Mouse (Mus musculus): ENCODE results near the gene Lrrc51. TPM values are rescaled to one million over a fixed set of nuclear protein-coding genes. Genes with fewer than 3 reads are reported as not detected.
A peak's percentile ranks its signal among the peaks of the same experiment; 100 is the strongest.

Lrrc51 gene
- polyA plus RNA-seq, 1 experiment from 2014 or later: 8.3 TPM

DNA sequence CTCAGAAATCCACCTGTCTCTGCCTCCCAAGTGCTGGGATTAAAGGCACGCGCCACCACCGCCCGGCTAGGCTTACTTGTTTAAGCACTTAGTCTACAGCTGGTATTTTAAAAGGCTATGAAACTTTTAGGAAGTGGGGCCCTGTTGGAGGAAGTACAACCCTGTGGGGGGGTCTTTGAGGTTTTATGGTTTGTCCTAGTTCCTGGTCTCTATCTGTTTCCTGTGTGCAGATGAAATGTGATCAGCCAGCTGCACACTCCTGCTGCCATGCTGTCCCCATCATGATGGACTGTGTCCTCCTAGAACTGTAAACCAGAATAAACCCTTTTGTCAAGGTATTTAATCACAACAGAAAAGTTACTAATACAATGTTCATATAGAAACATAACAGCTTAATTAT, 49.5 kb downstream of the Lrrc51 start:
- Histone ChIP-seq H3K4me2 (no peak overlapping the region), H3K4me3 (ENCODE audit: low read depth, low read length) (no peak overlapping the region), H3K27ac (ENCODE audit: low read depth, low read length) (no peak overlapping the region), H3K4me1 (ENCODE audit: control insufficient read depth, insufficient read depth, low read length) (no peaks in the 10 kb centered on the region), H3K9me3 (ENCODE audit: control insufficient read depth, low read length) (no peaks in the 10 kb centered on the region), H3K36me3 (ENCODE audit: control insufficient read depth, insufficient read depth, low read length) (no peaks in the 10 kb centered on the region), H3K27me3 (ENCODE audit: control insufficient read depth, insufficient read depth, low read length) (no peaks in the 10 kb centered on the region), H3K9ac (ENCODE audit: low read length) (no peak overlapping the region)
- no peak for ATAC-seq (ENCODE audit: low FRiP score)
- 86% methylated on average over 4 of the region's 4 CpGs for WGBS
- DNase-seq (ENCODE audit: low spot score, missing footprints): no peak

DNA sequence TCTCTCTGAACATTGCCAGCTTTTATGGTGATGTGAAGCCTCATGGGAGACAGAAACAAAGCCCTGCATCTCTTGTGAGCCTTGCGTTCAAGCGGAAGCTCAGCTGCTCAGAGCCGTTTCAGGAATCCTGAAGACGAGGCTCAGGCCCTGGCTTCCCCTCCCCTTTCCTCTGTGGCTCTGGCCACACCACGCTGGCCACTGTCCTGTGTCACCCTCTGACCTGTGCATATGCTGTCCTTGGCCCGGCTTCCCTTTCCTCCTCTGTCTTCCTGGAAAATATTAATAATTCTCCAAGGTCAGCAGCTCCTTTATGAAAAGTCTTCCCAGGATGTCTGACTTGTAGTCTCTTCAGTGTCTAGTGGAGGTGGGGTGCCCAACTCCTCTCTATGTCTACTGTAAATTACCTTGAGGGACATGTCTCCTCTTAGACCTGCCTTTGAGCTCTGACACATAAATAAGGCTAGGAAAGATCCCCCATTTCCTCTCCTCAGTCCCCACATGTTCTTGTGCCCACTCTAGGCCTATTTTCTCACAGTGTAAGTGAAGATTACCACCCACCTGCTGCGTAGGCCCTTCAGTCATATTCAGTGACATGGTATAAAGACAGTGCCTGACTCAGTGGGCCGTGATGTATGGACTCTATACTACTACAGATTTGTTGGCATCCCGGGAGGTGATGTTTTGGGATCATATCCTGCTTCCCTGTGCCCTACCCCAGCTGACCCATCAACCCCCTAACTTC, 51.1 kb downstream of the Lrrc51 start:
- no peak overlapping the region for H3K9ac ChIP-seq (ENCODE audit: low read length)
- H3K36me3 ChIP-seq (ENCODE audit: control insufficient read depth, insufficient read depth, low read length): no peaks in the 10 kb centered on the region
- no peak overlapping the region for H3K4me3 ChIP-seq (ENCODE audit: low read depth, low read length)
- H3K9me3 ChIP-seq (ENCODE audit: control insufficient read depth, low read length): no peaks in the 10 kb centered on the region
- WGBS: 73% methylated on average over 9 of the region's 9 CpGs
- no peaks in the 10 kb centered on the region for H3K4me1 ChIP-seq (ENCODE audit: control insufficient read depth, insufficient read depth, low read length)
- H3K27ac ChIP-seq (ENCODE audit: low read depth, low read length): no peak overlapping the region
- no peak for DNase-seq (ENCODE audit: low spot score, missing footprints)
- ATAC-seq (ENCODE audit: low FRiP score): no peak
- H3K27me3 ChIP-seq (ENCODE audit: control insufficient read depth, insufficient read depth, low read length): no peaks in the 10 kb centered on the region
- H3K4me2 ChIP-seq: no peak overlapping the region

DNA sequence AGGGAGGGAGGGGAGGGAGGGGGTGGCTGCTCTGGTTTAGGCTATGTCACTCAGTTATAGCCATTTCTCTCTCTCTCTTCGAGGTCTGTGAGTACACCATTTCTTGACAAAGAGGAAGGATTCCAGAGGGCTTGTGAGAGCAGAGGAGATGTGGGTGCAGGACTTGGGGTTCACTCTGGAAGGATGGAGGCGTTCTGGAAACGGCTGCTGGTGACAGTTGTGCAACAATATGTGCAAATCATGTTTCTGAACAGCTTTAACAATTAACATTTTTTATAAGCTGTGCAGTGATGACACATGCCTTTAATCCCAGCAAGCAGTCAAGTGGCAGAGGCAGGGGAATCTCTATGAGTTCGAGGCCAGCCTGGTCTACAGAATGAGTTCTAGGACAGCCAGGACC, 52.8 kb downstream of the Lrrc51 start:
- DNase-seq (ENCODE audit: low spot score, missing footprints): no peak
- H3K9me3 ChIP-seq (ENCODE audit: control insufficient read depth, low read length): no peaks in the 10 kb centered on the region

DNA sequence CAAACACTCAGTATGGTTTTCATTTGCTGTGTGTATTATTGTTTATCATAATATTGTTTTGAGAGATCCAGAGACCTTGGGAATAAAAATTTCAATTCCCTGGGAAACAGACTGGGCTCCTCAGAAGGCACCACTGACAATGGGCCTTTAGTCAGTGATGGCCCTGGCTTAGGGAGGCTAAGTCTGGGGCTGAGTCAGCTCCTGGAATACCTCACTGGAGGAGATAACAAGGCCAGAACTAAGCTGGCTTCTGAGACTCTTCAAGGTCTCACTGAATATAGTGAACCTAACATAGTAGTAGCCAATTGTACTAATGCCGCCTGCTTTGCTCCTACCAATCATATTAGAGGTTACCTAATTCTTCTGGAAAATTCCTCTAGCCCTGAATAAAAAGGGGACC, 57.7 kb downstream of the Lrrc51 start:
- H3K27me3 ChIP-seq (ENCODE audit: control insufficient read depth, insufficient read depth, low read length): no peaks in the 10 kb centered on the region
- no peak for ATAC-seq (ENCODE audit: low FRiP score)

More for the DNA sequence above, 52.8 kb downstream of the Lrrc51 start:
- H3K4me2 ChIP-seq: no peak overlapping the region
- no peaks in the 10 kb centered on the region for H3K4me1 ChIP-seq (ENCODE audit: control insufficient read depth, insufficient read depth, low read length)
- no peak overlapping the region for H3K4me3 ChIP-seq (ENCODE audit: low read depth, low read length)
- 76% methylated on average over 4 of the region's 4 CpGs for WGBS
- H3K9ac ChIP-seq (ENCODE audit: low read length): no peak overlapping the region
- ATAC-seq (ENCODE audit: low FRiP score): no peak
- no peak overlapping the region for H3K27ac ChIP-seq (ENCODE audit: low read depth, low read length)
- H3K36me3 ChIP-seq (ENCODE audit: control insufficient read depth, insufficient read depth, low read length): no peaks in the 10 kb centered on the region
- no peaks in the 10 kb centered on the region for H3K27me3 ChIP-seq (ENCODE audit: control insufficient read depth, insufficient read depth, low read length)

DNA sequence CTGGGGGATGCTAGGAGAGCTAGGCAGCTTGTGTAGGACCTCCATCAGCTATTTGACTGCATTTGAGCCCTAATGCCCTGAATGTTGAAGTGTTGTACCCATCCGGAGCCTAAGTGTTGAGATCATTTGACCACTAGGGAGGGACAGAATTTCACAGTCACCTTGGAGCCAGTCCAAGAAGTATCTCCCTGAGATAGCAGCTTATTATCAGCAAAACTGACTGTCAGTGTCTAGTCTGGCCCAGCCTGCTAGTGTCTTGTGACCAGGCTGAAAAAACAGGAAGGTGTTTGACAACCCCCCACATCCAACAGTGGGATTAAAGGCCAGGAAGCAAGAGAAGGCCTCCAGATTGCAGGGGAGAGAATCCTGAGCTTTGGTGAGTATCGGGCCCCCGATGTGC, 62.4 kb downstream of the Lrrc51 start:
- WGBS: 88% methylated on average over 3 of the region's 3 CpGs
- H3K4me3 ChIP-seq (ENCODE audit: low read depth, low read length): no peak overlapping the region
- no peak overlapping the region for H3K4me2 ChIP-seq
- H3K36me3 ChIP-seq (ENCODE audit: control insufficient read depth, insufficient read depth, low read length): no peaks in the 10 kb centered on the region
- no peaks in the 10 kb centered on the region for H3K9me3 ChIP-seq (ENCODE audit: control insufficient read depth, low read length)
- peaks cover 9% of the 10 kb centered on the region; the same call in 1 of the 2 replicates for H3K4me1 ChIP-seq (ENCODE audit: control insufficient read depth, insufficient read depth, low read length)
- H3K9ac ChIP-seq (ENCODE audit: low read length): no peak overlapping the region
- ATAC-seq (ENCODE audit: low FRiP score): no peak
- no peaks in the 10 kb centered on the region for H3K27me3 ChIP-seq (ENCODE audit: control insufficient read depth, insufficient read depth, low read length)
- DNase-seq (ENCODE audit: low spot score, missing footprints): no peak
- H3K27ac ChIP-seq (ENCODE audit: low read depth, low read length): no peak overlapping the region

More for the DNA sequence above, 57.7 kb downstream of the Lrrc51 start:
- no peak for DNase-seq (ENCODE audit: low spot score, missing footprints)
- H3K4me1 ChIP-seq (ENCODE audit: control insufficient read depth, insufficient read depth, low read length): no peaks in the 10 kb centered on the region
- no peak overlapping the region for H3K27ac ChIP-seq (ENCODE audit: low read depth, low read length)
- H3K4me2 ChIP-seq: no peak overlapping the region
- no peaks in the 10 kb centered on the region for H3K9me3 ChIP-seq (ENCODE audit: control insufficient read depth, low read length)
- H3K9ac ChIP-seq (ENCODE audit: low read length): no peak overlapping the region
- H3K4me3 ChIP-seq (ENCODE audit: low read depth, low read length): no peak overlapping the region
- H3K36me3 ChIP-seq (ENCODE audit: control insufficient read depth, insufficient read depth, low read length): no peaks in the 10 kb centered on the region
- 85% methylated on average over 1 of the region's 1 CpGs for WGBS

DNA sequence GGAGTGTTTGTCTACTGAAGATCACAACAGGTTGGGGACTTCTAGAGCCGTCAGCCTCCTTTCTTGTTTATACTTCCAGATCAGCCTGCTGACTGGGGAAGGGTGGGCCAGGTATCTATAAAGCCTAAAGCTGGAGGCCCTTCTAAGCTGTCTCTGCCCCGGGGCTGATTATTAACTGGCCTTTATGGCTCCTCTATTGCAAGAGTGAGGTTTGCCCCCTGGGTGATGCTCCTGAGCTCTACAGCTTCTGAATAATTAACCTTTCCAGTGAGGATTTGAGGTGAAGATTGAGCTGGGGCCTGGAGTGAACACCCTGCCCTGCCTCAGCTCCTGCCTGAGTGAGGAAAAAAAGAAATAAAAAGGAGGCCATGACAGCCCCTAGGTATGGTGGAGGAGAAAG, 63.1 kb downstream of the Lrrc51 start, which contains the start of gene Folr1:
Folr1 (minus strand) TSS at position 160 of the 400 bp plus-strand sequence.
- no peak within 1 kb of the TSS for H3K27ac ChIP-seq (ENCODE audit: low read depth, low read length)
- WGBS: 85% methylated on average over 2 of the region's 2 CpGs

DNA sequence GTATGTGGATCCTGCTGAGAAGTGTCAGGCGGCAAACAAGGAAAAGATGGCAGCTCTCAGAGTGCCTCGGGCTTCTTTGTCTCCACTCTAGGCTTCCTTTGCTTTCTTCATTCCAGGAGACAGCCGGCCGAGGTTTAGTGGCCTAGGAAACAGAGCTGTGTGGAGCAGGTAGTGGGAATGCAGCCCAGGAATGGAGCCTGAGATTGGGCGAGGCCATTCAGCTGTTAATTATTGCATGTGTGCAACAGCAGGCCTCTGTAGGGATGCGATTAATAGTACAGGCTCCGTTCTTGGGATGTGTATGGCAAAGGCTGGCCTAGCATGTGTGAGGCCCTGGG, 64.6 kb downstream of the Lrrc51 start:
- ATAC-seq (ENCODE audit: low FRiP score) (peak; percentile 59), DNase-seq (ENCODE audit: low spot score, missing footprints) (peak; percentile 91)
- WGBS: 25% methylated on average over 7 of the region's 7 CpGs
- Histone ChIP-seq H3K9me3 (ENCODE audit: control insufficient read depth, low read length) (no peaks in the 10 kb centered on the region), H3K4me1 (ENCODE audit: control insufficient read depth, insufficient read depth, low read length) (peaks cover 9% of the 10 kb centered on the region; the same call in 1 of the 2 replicates), H3K36me3 (ENCODE audit: control insufficient read depth, insufficient read depth, low read length) (no peaks in the 10 kb centered on the region), H3K27ac (ENCODE audit: low read depth, low read length) (peak overlapping the region; percentile 56), H3K27me3 (ENCODE audit: control insufficient read depth, insufficient read depth, low read length) (no peaks in the 10 kb centered on the region), H3K9ac (ENCODE audit: low read length) (peak overlapping the region; percentile 18; the same call in 1 of the 2 replicates), H3K4me2 (no peak overlapping the region), H3K4me3 (ENCODE audit: low read depth, low read length) (no peak overlapping the region)

More for the DNA sequence above, 63.1 kb downstream of the Lrrc51 start, which contains the start of gene Folr1:
- no peaks in the 10 kb centered on the region for H3K36me3 ChIP-seq (ENCODE audit: control insufficient read depth, insufficient read depth, low read length)
- H3K9me3 ChIP-seq (ENCODE audit: control insufficient read depth, low read length): no peaks in the 10 kb centered on the region
- no peak within 1 kb of the TSS for H3K9ac ChIP-seq (ENCODE audit: low read length)
- H3K27me3 ChIP-seq (ENCODE audit: control insufficient read depth, insufficient read depth, low read length): no peaks in the 10 kb centered on the region
- H3K4me3 ChIP-seq (ENCODE audit: low read depth, low read length): no peak within 1 kb of the TSS
- no peak for DNase-seq (ENCODE audit: low spot score, missing footprints)
- no peak within 1 kb of the TSS for H3K4me2 ChIP-seq
- ATAC-seq (ENCODE audit: low FRiP score): no peak
- peaks cover 9% of the 10 kb centered on the region; the same call in 1 of the 2 replicates for H3K4me1 ChIP-seq (ENCODE audit: control insufficient read depth, insufficient read depth, low read length)

DNA sequence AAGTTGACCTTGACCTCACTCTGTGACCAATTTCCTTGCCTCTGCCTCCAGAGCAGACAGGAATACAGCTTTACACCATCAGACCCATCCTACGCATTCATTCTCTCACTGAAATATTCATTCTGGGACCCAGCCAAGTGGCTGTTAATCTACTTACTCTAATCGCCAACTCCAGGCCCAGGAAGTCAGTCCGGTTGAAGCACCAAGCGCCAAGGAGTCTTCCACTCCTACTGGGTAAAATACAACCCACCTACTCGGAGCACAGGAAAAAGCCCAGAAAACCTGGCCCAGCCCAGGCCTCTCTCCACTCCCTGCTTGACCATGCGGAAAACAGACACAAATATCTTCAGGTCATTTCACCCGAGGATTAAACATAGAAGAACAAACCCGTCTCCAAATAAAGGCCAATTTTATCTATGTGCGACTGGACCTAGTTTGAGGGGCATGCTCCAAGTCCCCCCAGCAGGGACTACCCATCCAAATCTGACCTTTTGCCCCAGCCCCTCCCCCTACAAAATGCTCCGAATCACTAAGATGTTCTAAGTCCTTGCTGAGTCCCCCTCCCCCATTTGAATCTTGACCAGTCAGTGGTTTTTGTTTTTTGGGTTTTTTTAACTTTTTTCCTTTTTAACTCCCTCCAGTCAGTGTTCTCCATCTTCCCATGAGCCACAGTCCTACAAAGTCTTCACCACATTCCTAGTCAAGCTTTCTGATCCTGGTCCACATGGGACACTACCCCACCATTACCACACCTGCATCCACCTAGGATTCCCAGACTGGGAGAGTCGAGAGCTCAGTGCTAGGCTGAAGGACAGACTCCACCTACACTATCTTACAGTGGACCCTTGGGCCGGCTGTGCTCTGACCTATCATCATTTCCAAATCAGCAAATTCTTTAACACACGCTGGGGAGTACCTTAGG, 65.2 kb downstream of the Lrrc51 start:
- Histone ChIP-seq H3K4me3 (ENCODE audit: low read depth, low read length) (no peak overlapping the region), H3K4me1 (ENCODE audit: control insufficient read depth, insufficient read depth, low read length) (peaks cover 9% of the 10 kb centered on the region; the same call in 1 of the 2 replicates), H3K27me3 (ENCODE audit: control insufficient read depth, insufficient read depth, low read length) (no peaks in the 10 kb centered on the region), H3K36me3 (ENCODE audit: control insufficient read depth, insufficient read depth, low read length) (no peaks in the 10 kb centered on the region), H3K4me2 (no peak overlapping the region), H3K9me3 (ENCODE audit: control insufficient read depth, low read length) (no peaks in the 10 kb centered on the region), H3K27ac (ENCODE audit: low read depth, low read length) (peak overlapping the region; percentile 56), H3K9ac (ENCODE audit: low read length) (peak overlapping the region; percentile 18; the same call in 1 of the 2 replicates)
- 34% methylated on average over 13 of the region's 13 CpGs for WGBS
- DNase-seq (ENCODE audit: low spot score, missing footprints) (no peak), ATAC-seq (ENCODE audit: low FRiP score) (peak; percentile 67)

DNA sequence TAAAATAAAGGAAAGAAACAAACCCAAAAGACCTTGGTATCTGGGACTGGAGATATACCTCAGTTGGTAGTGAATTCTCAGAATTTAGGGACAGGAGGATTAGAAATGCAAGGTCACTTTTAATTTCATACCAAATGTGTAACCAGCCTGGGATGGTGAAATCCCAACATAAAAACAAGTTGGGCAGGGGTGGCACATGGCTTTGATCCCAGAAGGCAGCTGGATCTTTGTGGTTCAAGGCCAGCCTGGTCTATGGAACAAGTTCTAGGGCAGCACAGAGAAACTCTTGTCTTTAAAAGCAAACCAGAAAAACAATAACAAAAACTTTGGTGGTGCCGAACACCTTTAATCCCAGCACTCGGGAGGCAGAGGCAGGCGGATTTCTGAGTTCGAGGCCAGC, 66.2 kb downstream of the Lrrc51 start:
- Histone ChIP-seq H3K36me3 (ENCODE audit: control insufficient read depth, insufficient read depth, low read length) (no peaks in the 10 kb centered on the region), H3K4me1 (ENCODE audit: control insufficient read depth, insufficient read depth, low read length) (peaks cover 9% of the 10 kb centered on the region; the same call in 1 of the 2 replicates), H3K27me3 (ENCODE audit: control insufficient read depth, insufficient read depth, low read length) (no peaks in the 10 kb centered on the region), H3K9me3 (ENCODE audit: control insufficient read depth, low read length) (no peaks in the 10 kb centered on the region), H3K27ac (ENCODE audit: low read depth, low read length) (no peak overlapping the region), H3K4me3 (ENCODE audit: low read depth, low read length) (no peak overlapping the region), H3K4me2 (no peak overlapping the region), H3K9ac (ENCODE audit: low read length) (no peak overlapping the region)
- WGBS: 98% methylated on average over 4 of the region's 4 CpGs
- DNase-seq (ENCODE audit: low spot score, missing footprints): no peak
- ATAC-seq (ENCODE audit: low FRiP score): no peak

Data from midbrain, embryonic 11.5 days (tissue).